7 mouse cellular contexts compared by ENCODE assay signal in the genomic region with DNA sequence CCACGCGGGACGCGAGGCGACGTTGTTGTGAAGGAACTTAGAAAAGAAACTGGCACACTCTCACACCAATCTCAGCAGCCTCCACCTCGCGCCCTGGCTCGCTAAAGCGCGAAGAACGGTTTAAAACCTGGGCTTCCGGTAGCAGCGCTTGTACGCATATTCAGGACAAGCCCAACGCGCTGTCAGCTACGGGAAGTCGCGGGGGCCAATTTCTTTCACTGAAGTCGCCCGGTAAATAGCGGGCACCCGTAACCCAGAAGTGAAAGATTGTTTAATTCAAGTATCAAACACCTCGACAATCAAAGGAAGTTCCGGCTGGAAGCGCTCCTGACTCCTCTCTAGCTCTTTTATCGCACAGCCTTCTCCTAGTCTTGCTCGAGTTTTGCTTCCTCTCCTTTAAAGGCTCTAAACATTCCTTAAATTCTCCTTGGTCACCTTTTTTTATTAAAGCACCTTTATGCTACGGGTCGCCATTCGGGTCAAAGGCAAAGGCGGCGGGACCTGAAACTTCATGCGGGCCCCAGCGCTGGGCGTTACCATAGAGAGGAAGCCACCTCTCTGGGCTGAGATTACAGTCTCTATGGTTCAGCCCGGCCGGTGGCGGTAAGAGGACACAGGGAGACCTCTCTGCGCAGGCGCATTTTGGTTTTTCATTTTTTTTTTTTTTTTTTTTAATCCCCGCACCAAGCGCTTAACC. TPM values are rescaled to one million over a fixed set of nuclear protein-coding genes. Genes with fewer than 3 reads are reported as not detected.
DNase-seq lines count a peak whose midpoint lies in the region; ATAC-seq lines count a peak whose summit lies in the region.

TSS of gene Clasp1 (plus strand) at position 302 of the 697 bp plus-strand sequence.

- peak; percentile 98 for ATAC-seq in embryonic facial prominence, embryonic 12.5 days (ENCODE audit: insufficient number of reproducible peaks, insufficient read depth, low FRiP score, low TSS enrichment)
- peak; percentile 97 for ATAC-seq in limb, embryonic 11.5 days (ENCODE audit: insufficient number of reproducible peaks, low FRiP score, low TSS enrichment, low read depth)
- peak; percentile 96 for ATAC-seq in midbrain, embryonic 14.5 days (ENCODE audit: low FRiP score, low TSS enrichment)

- peak within 1 kb of the TSS; percentile 95 for H3K4me3 ChIP-seq in embryonic facial prominence, embryonic 12.5 days
- peak within 1 kb of the TSS; percentile 81 for H3K4me3 ChIP-seq in limb, embryonic 11.5 days (ENCODE audit: low read depth, low read length)
- peak within 1 kb of the TSS; percentile 89 for H3K4me3 ChIP-seq in midbrain, embryonic 14.5 days (replicated peaks; ENCODE audit: low read depth, low read length)

- no peaks in the 10 kb centered on the region for H3K36me3 ChIP-seq in embryonic facial prominence, embryonic 12.5 days
- H3K36me3 ChIP-seq in limb, embryonic 11.5 days (ENCODE audit: control insufficient read depth, insufficient read depth, low read length), result no peaks in the 10 kb centered on the region
- H3K36me3 ChIP-seq in midbrain, embryonic 14.5 days (ENCODE audit: control insufficient read depth, insufficient read depth, low read length), result 0 out of 2 replicates have a peak, but pooled peaks cover 3% of the 10 kb centered on the region

- 0 out of 2 replicates have a peak, but pooled peaks cover 4% of the 10 kb centered on the region for H3K4me1 ChIP-seq in embryonic facial prominence, embryonic 12.5 days
- peaks cover 9% of the 10 kb centered on the region for H3K4me1 ChIP-seq in limb, embryonic 11.5 days (ENCODE audit: control insufficient read depth, insufficient read depth, low read length)
- H3K4me1 ChIP-seq in midbrain, embryonic 14.5 days (ENCODE audit: control insufficient read depth, insufficient read depth, low read length), result peaks cover 21% of the 10 kb centered on the region

- H3K27me3 ChIP-seq in embryonic facial prominence, embryonic 12.5 days, result no peaks in the 10 kb centered on the region
- H3K27me3 ChIP-seq in limb, embryonic 11.5 days (ENCODE audit: control insufficient read depth, insufficient read depth, low read length), result no peaks in the 10 kb centered on the region
- H3K27me3 ChIP-seq in midbrain, embryonic 14.5 days (ENCODE audit: control insufficient read depth, insufficient read depth, low read length), result no peaks in the 10 kb centered on the region

- peak within 1 kb of the TSS; percentile 89 for H3K9ac ChIP-seq in embryonic facial prominence, embryonic 12.5 days
- peak within 1 kb of the TSS; percentile 96 for H3K9ac ChIP-seq in limb, embryonic 11.5 days (ENCODE audit: low read length)
- peak within 1 kb of the TSS; percentile 94 for H3K9ac ChIP-seq in midbrain, embryonic 14.5 days (replicated peaks; ENCODE audit: low read length)

- peak within 1 kb of the TSS; percentile 92 for H3K27ac ChIP-seq in embryonic facial prominence, embryonic 12.5 days
- peak within 1 kb of the TSS; percentile 77 for H3K27ac ChIP-seq in limb, embryonic 11.5 days (replicated peaks; ENCODE audit: low read depth, low read length)
- H3K27ac ChIP-seq in midbrain, embryonic 14.5 days (replicated peaks; ENCODE audit: low read depth, low read length), result peak within 1 kb of the TSS; percentile 96

- H3K9me3 ChIP-seq in embryonic facial prominence, embryonic 12.5 days, result no peaks in the 10 kb centered on the region
- H3K9me3 ChIP-seq in limb, embryonic 11.5 days (ENCODE audit: control insufficient read depth, low read length), result no peaks in the 10 kb centered on the region
- no peaks in the 10 kb centered on the region for H3K9me3 ChIP-seq in midbrain, embryonic 14.5 days (ENCODE audit: control insufficient read depth, low read length)

- peak within 1 kb of the TSS; percentile 58 for H3K4me2 ChIP-seq in embryonic facial prominence, embryonic 12.5 days (replicated peaks)
- peak within 1 kb of the TSS; percentile 69 for H3K4me2 ChIP-seq in limb, embryonic 11.5 days (ENCODE audit: low read depth, severe bottlenecking)
- peak within 1 kb of the TSS; percentile 62 for H3K4me2 ChIP-seq in midbrain, embryonic 14.5 days (ENCODE audit: low read length)

- peak; percentile 94 for DNase-seq in adrenal gland, postnatal 25 days
- peak; percentile 100 for DNase-seq in heart, adult 11 months
- DNase-seq in kidney, adult 18-20 months, result peak; percentile 96
- DNase-seq in limb, embryonic 11.5 days (ENCODE audit: low spot score), result peak; percentile 94
- DNase-seq in midbrain, embryonic 14.5 days, result peak; percentile 97
- peak; percentile 88 to 92 for DNase-seq in spleen, adult 18-20 months

- WGBS in embryonic facial prominence, embryonic 12.5 days, result under 1% methylated on average over 44 of the region's 44 CpGs
- under 1% methylated on average over 44 of the region's 44 CpGs for WGBS in limb, embryonic 11.5 days
- under 1% methylated on average over 44 of the region's 44 CpGs for WGBS in midbrain, embryonic 14.5 days

RNA-seq across cellular contexts. Expression of gene Clasp1, which starts in this region (rescaled TPM):
- 41.2 and 53.3 TPM in 2 replicates for total RNA-seq in adrenal gland, postnatal 25 days (2021)
- polyA plus RNA-seq in embryonic facial prominence, embryonic 12.5 days (2016; fragmentation: Nextera tagmentation; extraction: Ambion mirVana), result 79.7 and 81.1 TPM in 2 replicates
- 68.8 and 79.6 TPM in 2 replicates for polyA plus RNA-seq in limb, embryonic 11.5 days (2014; fragmentation: Nextera tagmentation; extraction: Ambion mirVana)
- 116 and 140 TPM in 2 replicates for polyA plus RNA-seq in midbrain, embryonic 14.5 days (2014; fragmentation: Nextera tagmentation; extraction: Ambion mirVana)

Comparison
In these comparisons a context has a peak if more than half of its experiments do, and no peak if none do; other contexts are left out.
1. Peak in every context shown above with its lines: DNase-seq, ATAC-seq, H3K4me3 ChIP-seq and H3K27ac ChIP-seq.